Mouse (Mus musculus) forebrain, embryonic 11.5 days (tissue): Measurements from ENCODE around the gene Antxr2. TPM values are rescaled to one million over a fixed set of nuclear protein-coding genes. Genes with fewer than 3 reads are reported as not detected.

ENCODE experiments used
- polyA plus RNA-seq: library from polyadenylated mRNA; unstranded; fragments of >200 nt; fragmentation: Nextera tagmentation; extraction: Ambion mirVana; gene quantifications from 2 replicates; pipeline ENCODE4 v1.2.1, GENCODE M21; 2014

Gene Antxr2
- polyA plus RNA-seq, 1 experiment from 2014 or later = 10.5 TPM

Other genes with a start within 250 kb of the Antxr2 start
- gene Prdm8, start 136.2 kb upstream of the Antxr2 start, polyA plus RNA-seq = 0.96 and 0.97 TPM in 2 replicates
- gene Fgf5, start 223.1 kb upstream of the Antxr2 start, polyA plus RNA-seq = 0.16 and 0.32 TPM in 2 replicates